Mouse (Mus musculus): Measurements from ENCODE around the gene Ugt2a2.

GRCm38 (mm10) chr5:87490771-87491170 lies 8.7 kb upstream of the Ugt2a2 start, which contains the start of gene Ugt2a1:
- TF ChIP-seq MAZ (IDR thresholded peaks at IDR 0.05; ENCODE audit: low read depth, low read length) (no peak), CTCF (IDR thresholded peaks at IDR 0.05 in 2 of 3, conservative IDR thresholded peaks at IDR 0.05 in 1 of 3; ENCODE audit: control insufficient read depth in 1 of 3, insufficient read depth in 1 of 3, low read depth in 2 of 3, low read length in 3 of 3, poor library complexity in 1 of 3, severe bottlenecking in 1 of 3) (no peak), EP300 (IDR thresholded peaks at IDR 0.05; ENCODE audit: low read depth in 1 of 2, low read length in 2 of 2) (no peak), POLR2A (IDR thresholded peaks at IDR 0.05; ENCODE audit: control insufficient read depth in 1 of 2, insufficient read depth in 1 of 2, low read depth in 1 of 2, low read length in 2 of 2, poor library complexity in 1 of 2) (no peak), ZKSCAN1 (IDR thresholded peaks at IDR 0.05; ENCODE audit: low read depth, low read length) (no peak), GATA1 (IDR thresholded peaks at IDR 0.05; ENCODE audit: low read depth, low read length) (no peak)
